Mouse (Mus musculus) MN1 (cell line): ENCODE data around the gene Spats2.
"Not testable (repeated sequence)": the region's sequence is repeated elsewhere in the genome, so short reads cannot be mapped to it uniquely, and the experiment has no call there.

Experiments used
- DNase-seq: peaks from one replicate; pipeline ENCODE4 v3.0.0-alpha.2; 2016; ENCODE audit warnings: low spot score

Spats2 gene

DNA sequence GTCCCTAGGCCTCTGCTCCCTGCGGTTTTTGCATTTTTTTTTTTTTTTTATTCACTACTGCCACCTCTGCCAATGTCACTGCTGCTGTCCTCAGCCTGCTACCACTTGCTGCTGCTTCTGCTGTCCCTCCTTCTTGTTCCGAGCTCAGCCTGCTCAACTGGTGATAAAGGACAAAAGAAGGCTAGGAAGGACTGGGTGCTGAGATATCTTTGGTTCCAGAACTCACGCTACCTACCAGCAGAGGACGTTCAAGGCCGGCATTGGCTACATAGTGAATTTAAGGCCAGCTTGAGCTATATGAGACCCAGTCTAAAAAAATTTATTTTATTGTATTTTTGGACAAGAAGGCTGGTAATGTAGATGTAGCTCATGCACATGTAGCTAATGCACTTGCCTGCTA, 12.7 kb downstream of the Spats2 start:
- DNase-seq, result no peak

GRCm38 (mm10) chr15:99139669-99140068, 14.0 kb downstream of the Spats2 start:
- peak; percentile 81 for DNase-seq

DNA sequence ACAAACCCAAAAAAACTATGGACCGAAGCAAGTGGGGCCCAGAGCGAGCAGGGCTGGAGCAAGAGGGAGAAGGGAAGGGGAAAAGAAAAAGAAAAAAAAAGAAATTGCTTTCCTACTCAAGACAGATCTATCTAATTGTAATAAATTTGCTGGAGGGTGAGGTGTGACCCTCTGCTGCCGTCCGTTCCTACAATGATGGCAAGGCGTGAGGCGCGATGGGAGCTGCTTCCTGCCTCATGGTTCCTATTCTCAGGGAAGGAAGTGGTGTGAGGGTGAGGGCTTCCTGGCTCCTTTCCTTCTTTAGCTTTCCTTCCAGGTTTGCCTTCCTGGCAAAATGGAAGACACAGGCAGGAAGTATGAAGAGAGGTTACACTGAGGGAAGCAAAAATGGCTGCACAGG, 24.8 kb downstream of the Spats2 start:
- no peak for DNase-seq

DNA sequence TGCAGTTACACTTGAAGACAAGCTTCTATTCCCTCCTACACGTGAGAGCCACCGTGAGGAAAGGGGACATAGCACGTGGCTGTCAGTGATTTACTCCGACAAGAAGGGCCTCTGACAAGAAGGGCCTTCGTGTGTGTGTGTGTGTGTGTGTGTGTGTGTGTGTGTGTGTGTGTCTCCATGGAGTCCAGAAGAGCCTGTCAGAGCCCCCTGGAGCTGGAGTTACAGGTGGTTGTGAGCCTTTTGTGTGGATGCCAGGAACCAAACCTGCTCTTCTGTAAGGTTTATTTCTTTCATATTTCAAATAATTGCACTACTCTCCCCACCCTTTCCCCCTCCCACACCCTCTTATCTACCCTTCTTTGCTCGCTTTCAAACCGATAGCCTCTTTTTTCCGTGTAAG, 25.6 kb downstream of the Spats2 start:
- no peak for DNase-seq

DNA sequence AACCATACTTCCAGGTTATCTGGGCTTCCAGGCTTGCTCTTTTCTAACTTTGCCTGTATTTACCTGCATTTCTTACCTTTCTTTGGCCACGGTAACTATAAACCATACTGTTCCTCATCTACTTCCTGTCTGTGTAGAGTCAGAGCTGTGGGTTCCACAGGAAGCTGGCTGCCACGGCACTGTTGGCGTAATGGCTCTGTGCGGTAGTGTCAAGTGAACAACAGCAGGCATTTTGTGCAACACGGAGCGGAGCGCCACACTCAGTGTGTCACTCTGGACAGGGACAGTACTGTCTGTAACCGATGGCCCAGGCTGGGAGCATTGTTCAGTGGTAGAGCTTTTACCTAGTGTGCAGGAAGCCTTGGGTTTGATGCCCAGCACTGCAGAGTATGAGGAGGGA, 27.8 kb downstream of the Spats2 start:
- DNase-seq, result no peak

GRCm38 (mm10) chr15:99154515-99154914, 28.8 kb downstream of the Spats2 start:
- DNase-seq, result not testable (repeated sequence)

- DNase-seq, result no peak
Measured at GRCm38 (mm10) chr15:99163512-99164365, 38.0 kb downstream of the Spats2 start.

- no peak for DNase-seq
Measured at GRCm38 (mm10) chr15:99172131-99172530, 46.4 kb downstream of the Spats2 start.

DNA sequence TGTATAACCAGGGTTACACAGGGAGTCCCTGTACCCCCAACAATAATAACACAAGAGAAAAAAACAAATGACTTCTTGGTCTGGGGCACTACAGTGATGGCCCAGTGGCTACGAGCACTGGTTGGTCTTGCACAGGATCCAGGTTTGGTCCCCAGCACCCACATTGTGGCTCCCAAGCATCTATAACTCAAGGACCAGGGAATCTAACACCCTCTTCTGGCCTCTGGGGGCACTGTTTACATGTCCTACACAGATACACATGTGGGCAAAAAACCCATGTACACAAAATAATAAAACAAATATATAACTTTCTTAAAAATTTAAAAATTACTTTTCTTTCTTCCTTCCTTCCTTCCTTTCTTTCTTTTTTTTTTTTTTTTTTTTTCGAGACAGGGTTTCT, 53.9 kb downstream of the Spats2 start:
- no peak for DNase-seq

DNA sequence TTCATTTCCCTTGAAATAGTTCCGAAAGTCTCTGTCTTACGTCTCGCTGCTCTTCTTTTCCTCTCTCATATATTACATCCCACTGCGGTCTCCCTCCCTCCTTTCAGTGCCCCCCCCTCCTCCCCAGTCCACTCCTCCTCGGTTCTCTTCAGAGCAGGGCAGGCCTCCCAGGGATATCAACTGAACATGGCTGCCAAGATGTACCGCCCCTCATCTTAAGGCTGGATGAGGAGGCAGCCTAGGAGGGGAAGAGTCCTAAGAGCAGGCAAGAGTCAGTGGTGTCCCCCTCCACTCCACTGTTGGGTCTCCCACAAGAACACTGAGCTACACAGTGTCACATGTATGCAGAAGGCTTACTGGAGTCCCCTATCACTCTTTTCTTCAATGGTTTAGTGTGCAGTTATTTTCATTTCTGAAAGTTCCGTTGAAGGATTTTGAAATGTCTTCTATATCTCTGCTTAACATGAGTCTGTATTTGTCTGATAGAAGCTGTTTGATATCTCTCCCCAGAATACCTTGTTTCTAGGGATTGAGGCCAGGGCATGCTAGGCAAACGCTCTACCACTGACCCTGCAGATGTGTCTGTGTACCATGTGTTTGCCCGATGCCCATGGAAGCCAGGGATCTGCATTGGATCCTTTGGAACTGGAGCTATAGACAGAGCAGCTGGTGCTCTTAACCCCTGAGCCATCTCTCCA, 58.6 kb downstream of the Spats2 start:
- DNase-seq, result no peak

- no peak for DNase-seq
Measured at GRCm38 (mm10) chr15:99194358-99194757, 68.6 kb downstream of the Spats2 start.

- no peak for DNase-seq
Measured at GRCm38 (mm10) chr15:99195043-99195442, 69.3 kb downstream of the Spats2 start.

DNA sequence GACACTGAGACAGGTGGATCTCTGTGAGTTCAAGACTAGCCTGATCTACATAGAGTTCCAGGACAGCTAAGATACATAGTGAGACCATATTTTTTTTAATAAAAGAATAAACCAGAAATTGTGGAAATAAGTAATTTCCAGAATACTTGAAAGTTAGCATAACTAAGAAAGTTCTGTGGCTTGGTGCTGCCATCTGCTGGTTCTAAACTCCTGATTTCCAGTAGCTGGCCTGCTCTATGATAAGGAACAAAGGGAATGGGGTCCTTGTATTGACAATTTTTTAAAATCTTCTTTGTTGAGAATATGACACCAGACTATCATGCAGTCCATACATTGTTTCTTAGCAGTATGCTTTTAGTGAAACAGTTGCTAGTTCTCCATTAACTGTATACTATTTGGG, 73.0 kb downstream of the Spats2 start:
- DNase-seq, result peak; percentile 62

DNA sequence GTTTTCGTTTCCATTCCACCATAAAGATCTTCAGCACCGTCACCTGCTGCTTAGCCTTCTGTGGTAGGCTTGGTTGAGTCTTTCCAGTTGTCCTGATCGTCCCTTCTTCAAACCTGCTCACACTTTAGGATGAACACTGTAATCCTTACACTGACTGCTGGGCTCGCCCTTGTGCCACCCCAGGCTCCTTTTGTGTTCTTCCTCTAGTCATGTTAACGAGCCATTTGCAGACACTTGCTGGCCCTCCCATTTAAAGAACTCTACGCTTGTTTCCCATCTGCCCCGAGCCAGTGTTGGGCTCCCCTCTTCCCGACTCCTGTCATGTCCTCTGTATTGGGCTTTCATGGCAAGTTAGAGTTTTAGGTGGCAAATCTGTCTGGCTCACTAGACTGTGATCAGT, 80.2 kb downstream of the Spats2 start:
- DNase-seq, result no peak

- no peak for DNase-seq
Measured at GRCm38 (mm10) chr15:99213183-99213582, 87.5 kb downstream of the Spats2 start.

GRCm38 (mm10) chr15:99214941-99215340, 89.2 kb downstream of the Spats2 start:
- DNase-seq, result no peak

- no peak for DNase-seq
Measured at GRCm38 (mm10) chr15:99215741-99216463, 90.2 kb downstream of the Spats2 start.

GRCm38 (mm10) chr15:99217630-99218029, 91.9 kb downstream of the Spats2 start:
- no peak for DNase-seq

GRCm38 (mm10) chr15:99221315-99221952, 95.7 kb downstream of the Spats2 start:
- no peak for DNase-seq

DNA sequence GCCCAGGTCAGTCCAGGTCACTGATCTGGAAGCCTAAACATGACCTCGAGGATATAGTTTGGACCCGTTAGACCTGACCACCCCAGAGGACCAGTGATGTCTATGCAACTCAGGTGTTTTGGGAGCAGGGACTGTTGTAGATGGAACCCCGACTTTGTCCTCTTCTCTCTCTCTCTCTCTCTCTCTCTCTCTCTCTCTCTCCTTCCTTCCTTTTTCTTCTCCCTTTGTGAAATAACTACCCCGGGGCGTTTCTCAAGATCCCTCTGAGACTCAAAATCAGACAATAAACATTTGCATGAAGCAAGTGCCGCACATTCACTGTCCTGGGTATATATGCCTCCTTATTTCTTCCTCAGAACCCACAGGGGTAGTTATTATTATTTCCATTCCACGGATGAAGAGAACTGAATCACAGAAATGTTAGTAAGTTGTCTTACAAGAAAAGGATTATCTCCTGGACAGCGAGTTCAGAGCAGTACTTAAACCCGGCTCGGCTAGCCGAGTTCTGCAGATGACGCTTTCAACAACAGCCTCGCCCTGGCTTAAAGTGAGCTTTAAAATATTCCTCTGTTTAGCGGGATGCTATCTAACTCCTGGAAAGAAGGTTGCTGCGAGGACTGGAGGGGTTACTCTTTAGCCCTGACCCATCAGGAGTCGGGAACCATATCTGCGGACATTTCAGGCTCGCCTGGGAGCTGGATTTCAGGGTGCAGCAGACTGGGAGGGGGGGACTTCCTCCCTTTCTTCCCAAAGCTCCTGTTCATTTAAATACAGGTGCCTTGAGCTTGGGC, 97.3 kb downstream of the Spats2 start:
- DNase-seq, result peak; percentile 31

GRCm38 (mm10) chr15:99223585-99224207, 98.0 kb downstream of the Spats2 start:
- peak; percentile 69 for DNase-seq
